Mouse (Mus musculus) inflammation-experienced regulatory T-cells, adult 6 months (primary cell): ENCODE results near the gene Aff3. TPM values are rescaled to one million over a fixed set of nuclear protein-coding genes. Genes with fewer than 3 reads are reported as not detected.

ENCODE experiments used
- ATAC-seq: one replicate; pipeline ENCODE4 v1.8.0; 2017
- polyA plus RNA-seq, 3 experiments: library from polyadenylated mRNA; unstranded; fragments of 100-300 nt; shearing (Covaris generic); gene quantifications; one replicate each; pipeline ENCODE4 v1.2.1; 2017

The Aff3 gene
- polyA plus RNA-seq, 3 experiments from 2014 or later = 4.1 to 16.7 (median 15.5) TPM

GRCm38 (mm10) chr1:38384457-38385121 is 280.2 kb downstream of the Aff3 start:
- no peak for ATAC-seq

- ATAC-seq = no peak
Observed at GRCm38 (mm10) chr1:38384010-38384409, 280.7 kb downstream of the Aff3 start.

- ATAC-seq = no peak
Observed at GRCm38 (mm10) chr1:38382683-38383082, 282.1 kb downstream of the Aff3 start.

- ATAC-seq = no peak
Observed at GRCm38 (mm10) chr1:38377930-38378329, 286.8 kb downstream of the Aff3 start.

GRCm38 (mm10) chr1:38369166-38369565 is 295.6 kb downstream of the Aff3 start:
- ATAC-seq = no peak

GRCm38 (mm10) chr1:38368081-38368689 is 296.6 kb downstream of the Aff3 start:
- ATAC-seq = no peak

DNA sequence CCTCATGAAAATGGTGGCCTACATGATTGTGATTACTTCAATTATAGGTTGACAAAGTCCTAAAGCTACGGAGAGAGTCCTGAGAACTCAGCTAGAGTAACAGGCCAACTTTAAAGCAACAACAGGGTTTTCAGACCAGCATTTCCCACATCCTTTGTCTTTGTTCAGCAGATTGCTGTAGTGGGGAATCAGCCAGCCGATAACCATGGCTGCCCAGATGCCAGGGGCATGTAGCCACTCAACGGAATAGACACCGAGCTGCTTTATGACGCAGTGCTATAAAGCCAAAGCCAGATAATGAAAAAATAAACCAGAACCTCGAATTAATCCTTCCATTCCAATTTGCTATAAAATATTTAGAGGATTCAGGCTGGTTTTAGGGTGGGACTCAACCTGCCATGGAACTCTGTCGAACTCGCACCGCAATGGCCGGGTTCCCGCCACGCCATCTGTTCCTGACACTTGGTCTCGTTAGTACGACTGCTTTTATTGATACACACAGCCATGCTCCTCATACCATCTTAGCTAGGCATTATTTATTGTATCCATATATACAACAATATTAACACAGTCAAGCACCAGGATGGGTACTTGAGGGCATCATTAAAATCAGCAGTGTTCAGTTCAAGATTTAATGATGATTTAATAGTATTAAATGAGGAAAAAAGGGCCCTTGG is 297.2 kb downstream of the Aff3 start:
- ATAC-seq = no peak

DNA sequence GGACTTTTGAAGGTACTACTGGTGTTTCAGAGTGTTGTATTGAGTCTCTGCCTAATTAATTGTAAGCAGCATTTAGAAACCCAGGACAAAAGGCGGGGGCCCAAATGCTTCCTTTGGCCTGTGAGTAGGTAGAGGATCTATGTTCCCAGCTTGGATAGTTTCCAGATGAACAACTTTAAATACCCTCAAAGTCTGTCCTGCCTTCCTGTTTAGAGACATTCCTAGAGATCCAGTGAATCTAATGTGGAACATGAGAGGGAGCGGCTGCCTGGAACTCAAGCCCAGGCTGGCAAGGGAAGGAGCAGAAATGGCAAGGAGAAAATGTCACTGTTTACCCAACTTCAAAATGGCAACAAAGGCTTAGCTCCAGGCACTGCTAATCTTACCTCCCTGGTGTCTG is 300.9 kb downstream of the Aff3 start:
- no peak for ATAC-seq

DNA sequence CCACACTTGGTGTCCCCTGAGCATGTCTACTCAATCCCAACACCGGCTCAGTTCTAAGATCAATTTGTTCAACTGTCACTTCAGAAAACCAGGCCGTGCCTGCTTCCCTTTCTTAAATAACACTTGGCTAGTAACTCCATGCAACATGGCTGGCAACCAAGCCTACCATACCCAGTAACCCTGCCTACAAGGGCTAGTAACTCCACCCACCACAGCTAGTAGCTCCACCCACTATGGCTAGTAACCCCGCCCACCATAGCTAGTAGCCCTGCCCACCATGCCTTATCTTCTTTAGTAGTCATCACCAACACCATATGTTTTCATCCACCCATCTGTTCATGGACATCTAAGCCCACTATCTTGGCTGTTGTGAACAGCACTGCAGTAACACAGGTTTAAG is 302.5 kb downstream of the Aff3 start:
- no peak for ATAC-seq

- ATAC-seq = no peak
Observed at GRCm38 (mm10) chr1:38358797-38359349, 305.9 kb downstream of the Aff3 start.

GRCm38 (mm10) chr1:38357933-38358796 is 306.6 kb downstream of the Aff3 start:
- no peak for ATAC-seq

DNA sequence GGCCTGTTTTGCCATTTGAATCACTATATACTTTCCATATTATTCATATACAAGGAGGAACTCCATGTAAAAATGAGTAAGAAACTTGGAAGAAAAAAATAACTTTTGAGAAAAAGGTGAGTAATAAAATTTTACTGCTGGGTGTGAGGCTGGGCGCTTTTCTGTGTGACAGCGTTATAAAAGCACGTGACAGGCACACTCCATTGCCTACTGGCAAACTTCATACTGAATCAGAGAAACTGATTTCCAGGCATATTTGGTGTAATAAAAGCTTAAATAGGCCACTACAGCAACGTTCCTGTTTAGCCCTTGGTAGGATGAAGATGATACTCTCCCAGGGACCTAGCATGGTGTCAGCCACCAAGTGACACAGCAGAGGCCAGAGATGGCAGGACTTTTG is 310.2 kb downstream of the Aff3 start:
- no peak for ATAC-seq

DNA sequence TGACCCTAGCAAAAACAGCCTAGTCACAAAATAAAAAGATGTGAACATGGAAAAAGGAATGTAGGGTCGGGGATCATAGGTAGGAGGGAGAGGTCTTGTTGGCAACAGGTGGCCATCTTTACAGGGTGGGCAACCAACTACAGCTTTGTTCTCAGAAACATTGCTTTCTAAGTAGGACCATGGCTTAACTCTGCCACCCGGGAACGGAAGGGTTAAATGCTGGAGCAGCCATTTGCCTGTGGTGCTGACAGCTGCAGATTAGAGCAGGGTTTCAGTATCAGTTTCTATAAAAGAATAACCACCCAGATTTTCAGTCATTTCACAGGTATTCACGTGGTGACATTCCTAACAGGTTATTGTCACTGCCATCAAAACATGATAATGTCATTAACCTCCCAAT is 317.4 kb downstream of the Aff3 start:
- ATAC-seq = no peak

- no peak for ATAC-seq
Observed at GRCm38 (mm10) chr1:38334206-38334605, 330.5 kb downstream of the Aff3 start.

DNA sequence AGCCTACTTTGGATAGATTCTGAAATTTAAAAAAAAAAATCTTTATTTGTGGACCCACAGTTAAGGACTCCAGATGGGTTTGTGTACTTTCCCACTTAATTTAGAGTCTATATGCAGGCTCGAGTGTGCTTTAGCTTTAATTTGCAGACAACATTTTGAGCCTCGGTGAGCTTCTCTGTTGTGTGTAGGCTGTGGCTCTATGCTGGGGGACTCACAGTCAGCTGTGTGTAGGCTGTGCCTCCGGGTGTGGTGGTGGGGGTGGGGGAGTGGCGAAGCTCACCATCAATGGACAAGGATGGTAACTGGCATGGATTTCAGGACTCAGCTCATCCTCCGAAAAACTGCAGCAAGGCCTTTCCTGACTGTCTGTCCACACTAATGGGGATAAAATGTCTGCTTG is 331.8 kb downstream of the Aff3 start:
- no peak for ATAC-seq

DNA sequence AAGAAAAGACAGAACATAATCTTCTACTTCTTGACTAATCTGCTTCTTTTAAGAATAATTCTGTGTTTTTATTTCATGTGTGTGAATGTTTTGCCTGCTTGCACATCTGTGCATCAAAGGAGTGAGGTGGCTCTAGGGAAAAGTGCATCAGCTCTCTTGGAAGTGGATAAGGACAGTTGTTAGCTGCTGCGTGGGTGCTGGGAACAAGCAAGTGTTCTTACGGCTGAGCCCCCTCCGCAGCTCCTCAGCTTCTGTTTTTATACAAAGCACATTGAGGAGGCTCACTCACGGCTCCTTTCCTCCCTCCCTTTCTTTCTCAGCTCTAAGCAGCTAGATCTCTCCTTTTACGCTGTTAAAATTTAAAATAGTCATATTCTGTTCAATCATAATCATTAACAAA is 340.5 kb downstream of the Aff3 start:
- ATAC-seq = no peak

GRCm38 (mm10) chr1:38321861-38322260 is 342.9 kb downstream of the Aff3 start:
- no peak for ATAC-seq

DNA sequence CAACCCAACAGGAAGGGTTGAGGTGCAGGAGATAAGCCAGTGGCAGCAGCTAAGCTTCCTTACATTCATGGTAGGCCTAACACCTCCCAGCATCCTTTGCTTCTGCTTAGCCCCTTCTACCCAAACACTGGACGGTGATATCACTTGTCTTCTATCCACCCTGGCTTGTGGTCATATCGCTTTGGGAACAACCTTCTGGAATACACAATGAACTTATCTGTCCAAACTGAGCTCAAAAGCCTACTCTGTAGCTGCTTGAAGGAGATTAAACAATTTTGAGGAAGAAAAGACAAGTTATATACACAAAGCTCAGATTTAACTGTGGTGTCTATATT is 343.8 kb downstream of the Aff3 start:
- ATAC-seq = no peak

GRCm38 (mm10) chr1:38320126-38320970 is 344.4 kb downstream of the Aff3 start:
- no peak for ATAC-seq

GRCm38 (mm10) chr1:38318614-38319013 is 346.1 kb downstream of the Aff3 start:
- ATAC-seq = no peak

DNA sequence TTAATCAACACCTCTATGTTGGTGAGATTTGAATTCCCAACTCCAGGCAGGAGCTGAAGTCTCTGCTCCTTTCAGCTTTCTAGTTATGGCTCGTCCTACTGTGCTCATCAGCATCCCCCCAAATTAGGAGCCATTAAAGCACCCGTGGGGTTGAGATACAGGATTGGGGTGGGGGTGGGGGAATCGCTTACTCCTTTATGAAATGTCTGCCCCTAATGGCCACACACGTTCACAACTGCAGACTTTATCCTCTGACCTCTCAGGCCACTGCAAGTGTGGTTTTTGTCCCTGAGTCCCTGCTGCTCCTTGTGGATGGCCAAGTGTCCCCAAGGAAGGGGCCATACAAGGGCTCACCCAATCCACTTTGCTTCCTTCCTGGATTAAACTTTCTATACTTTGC is 348.8 kb downstream of the Aff3 start:
- ATAC-seq = no peak

DNA sequence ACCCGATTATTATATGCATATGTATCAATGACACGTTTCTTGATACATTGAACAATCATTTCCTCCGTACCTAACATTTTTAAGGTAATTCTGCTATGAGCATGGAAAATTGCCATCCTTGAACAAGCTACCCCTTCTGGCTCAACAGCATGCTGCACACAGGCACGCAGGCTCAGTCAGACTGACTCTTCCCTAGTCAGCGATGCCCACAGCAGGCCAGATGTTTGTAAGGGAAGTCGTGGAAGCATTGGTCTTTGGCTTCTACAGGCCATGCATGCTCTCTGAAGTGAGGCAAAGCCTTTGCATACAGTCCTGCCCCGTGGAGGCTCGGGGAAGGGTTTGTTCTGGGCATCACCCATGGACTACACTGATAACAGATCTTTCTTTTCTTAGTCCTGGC is 354.3 kb downstream of the Aff3 start:
- ATAC-seq = no peak
